Mouse (Mus musculus): Measurements from ENCODE around the gene Garnl3.

- TF ChIP-seq CTCF (IDR thresholded peaks at IDR 0.05; ENCODE audit: low read depth) (peak; percentile 26; the same call in 1 of the 2 replicates), EP300 (IDR thresholded peaks at IDR 0.05; ENCODE audit: low read depth) (no peak)
These were observed 174.1 kb downstream of the Garnl3 start for GRCm38 (mm10) chr2:32957344-32957743.

Data from liver, embryonic 14.5 days (tissue).